Mouse (Mus musculus) small intestine, adult 2 months (tissue): Measurements from ENCODE around the gene Ercc5.

Source experiments
- CTCF ChIP-seq: fragments of 200-500 bp; IDR thresholded peaks from 2 replicates; pipeline ENCODE4 v1.5.1; 2012; ENCODE audit warnings: low read depth, mild to moderate bottlenecking, control low read depth, inconsistent platforms, low read length, moderate library complexity, mixed read lengths; ENCODE audit not compliant: insufficient replicate concordance, insufficient read length; ENCODE audit errors: extremely low read depth
- POLR2A ChIP-seq: fragments of 200-500 bp; IDR thresholded peaks from 2 replicates; pipeline ENCODE4 v1.6.1; 2012; ENCODE audit warnings: low read depth, mild to moderate bottlenecking, control low read depth, inconsistent platforms, low read length, moderate library complexity

GRCm38 (mm10) chr1:44118239-44119054, 29.1 kb upstream of the Ercc5 start, which contains the start of the genes Kdelc1 and Bivm:
- no peak for TF ChIP-seq CTCF
- TF ChIP-seq POLR2A: peak; percentile 8; the same call in 1 of the 2 replicates
